Mouse (Mus musculus): ENCODE results near the gene Cdh23.

The Cdh23 gene

GRCm38 (mm10) chr10:60346056-60346455 is 350.2 kb downstream of the Cdh23 start:
- no peak for DNase-seq (ENCODE audit: low read depth, low spot score)

GRCm38 (mm10) chr10:60344111-60344510 is 352.2 kb downstream of the Cdh23 start:
- no peak for DNase-seq (ENCODE audit: low read depth, low spot score)

- DNase-seq (ENCODE audit: low read depth, low spot score), result no peak
Observed at GRCm38 (mm10) chr10:60341528-60341927, 354.8 kb downstream of the Cdh23 start.

- no peak for DNase-seq (ENCODE audit: low read depth, low spot score)
Observed at GRCm38 (mm10) chr10:60335021-60335420, 361.3 kb downstream of the Cdh23 start.

GRCm38 (mm10) chr10:60334583-60334982 is 361.7 kb downstream of the Cdh23 start:
- DNase-seq (ENCODE audit: low read depth, low spot score), result no peak

GRCm38 (mm10) chr10:60328963-60329650 is 367.2 kb downstream of the Cdh23 start:
- DNase-seq (ENCODE audit: low read depth, low spot score), result no peak

- DNase-seq (ENCODE audit: low read depth, low spot score), result no peak
Observed at GRCm38 (mm10) chr10:60316166-60316565, 380.1 kb downstream of the Cdh23 start.

- DNase-seq (ENCODE audit: low read depth, low spot score), result no peak
Observed at GRCm38 (mm10) chr10:60313606-60314005, 382.7 kb downstream of the Cdh23 start.

GRCm38 (mm10) chr10:60310629-60311028 is 385.7 kb downstream of the Cdh23 start:
- no peak for DNase-seq (ENCODE audit: low read depth, low spot score)

GRCm38 (mm10) chr10:60304854-60305628 is 391.2 kb downstream of the Cdh23 start:
- DNase-seq (ENCODE audit: low read depth, low spot score), result peak; percentile 87

- DNase-seq (ENCODE audit: low read depth, low spot score), result no peak
Observed at GRCm38 (mm10) chr10:60303419-60303818, 392.9 kb downstream of the Cdh23 start.

- no peak for DNase-seq (ENCODE audit: low read depth, low spot score)
Observed at GRCm38 (mm10) chr10:60299636-60300035, 396.7 kb downstream of the Cdh23 start.

- no peak for DNase-seq (ENCODE audit: low read depth, low spot score)
Observed at GRCm38 (mm10) chr10:60296027-60296426, 400.3 kb downstream of the Cdh23 start.

GRCm38 (mm10) chr10:60295356-60295755 is 400.9 kb downstream of the Cdh23 start:
- no peak for DNase-seq (ENCODE audit: low read depth, low spot score)

GRCm38 (mm10) chr10:60294621-60295020 is 401.7 kb downstream of the Cdh23 start:
- no peak for DNase-seq (ENCODE audit: low read depth, low spot score)

GRCm38 (mm10) chr10:60292209-60292608 is 404.1 kb downstream of the Cdh23 start:
- DNase-seq (ENCODE audit: low read depth, low spot score), result no peak

- no peak for DNase-seq (ENCODE audit: low read depth, low spot score)
Observed at GRCm38 (mm10) chr10:60290739-60291110, 405.6 kb downstream of the Cdh23 start.

GRCm38 (mm10) chr10:60290026-60290738 is 406.1 kb downstream of the Cdh23 start:
- DNase-seq (ENCODE audit: low read depth, low spot score), result no peak

GRCm38 (mm10) chr10:60289216-60289615 is 407.1 kb downstream of the Cdh23 start:
- no peak for DNase-seq (ENCODE audit: low read depth, low spot score)

- DNase-seq (ENCODE audit: low read depth, low spot score), result no peak
Observed at GRCm38 (mm10) chr10:60287726-60288125, 408.6 kb downstream of the Cdh23 start.

- no peak for DNase-seq (ENCODE audit: low read depth, low spot score)
Observed at GRCm38 (mm10) chr10:60287161-60287560, 409.1 kb downstream of the Cdh23 start.

GRCm38 (mm10) chr10:60286546-60286945 is 409.7 kb downstream of the Cdh23 start:
- no peak for DNase-seq (ENCODE audit: low read depth, low spot score)
